Mouse (Mus musculus) liver, adult 2 months (tissue): ENCODE results near the gene Prelid3b.

Experiments used
- CTCF ChIP-seq: fragments of 200-500 bp; IDR thresholded peaks from 2 replicates; pipeline ENCODE4 v1.5.1; 2011; ENCODE audit warnings: low read depth, low read length, control low read depth
- POLR2A ChIP-seq: fragments of 200-500 bp; IDR thresholded peaks from 2 replicates; pipeline ENCODE4 v1.6.1; 2011; ENCODE audit warnings: low read length, control low read depth; ENCODE audit not compliant: insufficient read depth; ENCODE audit errors: extremely low read depth

GRCm38 (mm10) chr2:174444359-174444758 is 28.5 kb downstream of the Prelid3b start:
- TF ChIP-seq CTCF (no peak), POLR2A (no peak)
